Mouse (Mus musculus) olfactory bulb, adult 2 months (tissue): Measurements from ENCODE around the gene Sdc4.

ENCODE experiments used
- CTCF ChIP-seq: fragments of 200-500 bp; IDR thresholded peaks from 2 replicates; pipeline ENCODE4 v1.5.1; 2012; ENCODE audit warnings: low read depth, mild to moderate bottlenecking, low read length, moderate library complexity; ENCODE audit not compliant: insufficient read depth
- POLR2A ChIP-seq: fragments of 200-500 bp; IDR thresholded peaks from 2 replicates; pipeline ENCODE4 v1.6.1; 2012; ENCODE audit warnings: mild to moderate bottlenecking, low read depth, low read length, moderate library complexity; ENCODE audit not compliant: insufficient read depth

GRCm38 (mm10) chr2:164402906-164403305 is 40.8 kb downstream of the Sdc4 start, which contains the start of gene Rbpjl:
- TF ChIP-seq POLR2A (no peak), CTCF (peak; percentile 94)
